Mouse (Mus musculus): Measurements from ENCODE around the gene Matn3. TPM values are rescaled to one million over a fixed set of nuclear protein-coding genes. Genes with fewer than 3 reads are reported as not detected.

Matn3 gene
- 0.04 TPM in 1 of 2 replicates, not detected in the other for polyA plus RNA-seq (2021; fragmentation: Nextera tagmentation)
- long read RNA-seq, experiment 1, partial matches to known transcripts = 0 of 1 reads
- long read RNA-seq, experiment 1, other reads (novel, unspliced or antisense) = 0 of 1 reads
- long read RNA-seq, experiment 2 = 0 reads

DNA sequence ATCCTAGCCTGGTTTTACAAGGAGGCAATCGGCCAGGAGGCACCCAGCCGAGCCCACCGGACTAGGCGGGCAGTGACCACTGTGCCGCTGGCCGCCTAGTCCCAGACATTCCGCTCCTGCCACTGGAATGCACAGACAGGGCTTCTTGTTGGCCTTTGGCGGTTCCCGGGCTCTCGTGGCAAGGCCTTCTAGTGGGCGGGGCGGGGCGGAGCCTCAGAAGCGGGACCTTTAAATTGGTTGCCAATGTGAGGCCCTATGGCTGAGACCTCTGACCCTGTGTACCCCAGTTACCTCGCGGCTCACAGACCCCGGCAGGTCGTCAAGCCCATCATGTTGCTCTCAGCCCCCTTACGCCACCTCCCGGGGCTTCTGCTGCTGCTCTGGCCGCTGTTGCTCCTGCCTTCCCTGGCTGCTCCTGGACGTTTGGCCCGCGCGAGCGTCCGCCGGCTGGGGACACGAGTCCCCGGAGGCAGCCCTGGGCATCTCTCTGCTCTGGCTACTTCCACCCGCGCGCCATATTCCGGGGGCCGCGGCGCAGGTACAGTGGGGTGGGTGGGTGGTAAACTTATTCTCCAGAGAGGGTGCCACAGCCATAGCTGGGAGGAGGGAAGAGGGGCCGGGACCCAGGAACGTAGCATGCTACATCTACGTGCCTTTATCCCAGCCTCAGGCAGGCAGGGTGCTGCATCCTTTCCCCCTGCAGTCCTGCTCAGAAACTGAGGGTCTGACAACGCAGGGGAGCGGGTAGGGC lies at the start of gene Matn3:
TSS of gene Matn3 (plus strand) at position 216 of the 751 bp plus-strand sequence.

DNA sequence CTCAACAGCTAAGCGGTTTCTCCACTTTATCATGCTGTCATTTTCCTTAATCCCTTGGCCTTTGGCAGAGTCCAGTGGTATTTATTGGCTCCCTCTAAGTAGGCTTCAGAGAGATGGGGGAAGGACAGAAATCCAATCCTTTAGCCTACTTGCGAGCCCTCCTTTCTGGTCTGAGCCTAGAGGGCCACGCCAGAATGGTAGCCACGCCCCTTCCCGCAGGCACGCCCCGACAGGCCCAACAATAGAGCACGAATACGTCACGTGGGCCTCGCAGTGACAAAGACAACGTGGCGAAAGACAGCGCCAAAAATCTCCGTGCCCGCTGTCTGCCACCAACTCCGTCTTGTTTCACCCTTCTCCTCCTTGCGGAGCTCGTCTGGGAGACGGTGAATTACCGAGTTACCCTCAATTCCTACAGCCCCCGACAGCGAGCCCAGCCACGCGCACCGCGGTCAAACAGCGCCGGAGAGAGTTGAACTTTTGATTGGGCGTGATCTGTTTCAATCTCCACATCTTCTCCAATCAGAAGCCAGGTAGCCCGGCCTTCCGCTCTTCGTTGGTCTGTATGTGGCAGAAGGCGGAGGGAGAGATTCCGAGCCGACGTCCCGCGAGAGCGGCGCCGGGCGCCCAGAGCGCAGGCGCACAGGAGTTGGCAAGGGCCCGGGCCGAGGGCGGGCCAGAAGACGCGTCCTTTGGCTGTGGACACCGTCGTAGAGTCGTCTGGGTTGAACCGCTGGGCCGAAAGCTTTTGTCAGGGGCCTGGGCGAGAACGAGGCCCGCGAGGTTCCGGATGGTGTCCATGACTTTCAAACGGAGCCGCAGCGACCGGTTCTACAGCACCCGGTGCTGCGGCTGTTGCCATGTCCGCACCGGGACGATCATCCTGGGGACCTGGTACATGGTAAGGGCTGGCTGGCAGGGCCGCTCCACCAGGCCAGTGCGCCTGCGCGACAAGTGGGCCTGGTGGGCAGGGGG lies 26.0 kb upstream of the Matn3 start, which contains the start of gene Laptm4a:
TSS of gene Laptm4a (plus strand) at position 271 of the 975 bp plus-strand sequence.

GRCm38 (mm10) chr12:8973820-8974465 lies 26.2 kb downstream of the Matn3 start, which contains the start of gene Wdr35:
Gene Wdr35 (plus strand): TSS chr12:8973892.

Other genes starting within 250 kb of the Matn3 start
- gene Sdc1, start 176.6 kb upstream of the Matn3 start, polyA plus RNA-seq (2021; fragmentation: Nextera tagmentation) = 0.63 and 0.64 TPM in 2 replicates
- 114 and 136 TPM in 2 replicates for gene Laptm4a, start 26.3 kb upstream of the Matn3 start, polyA plus RNA-seq (2021; fragmentation: Nextera tagmentation)
- gene Wdr35, start 26.0 kb downstream of the Matn3 start, polyA plus RNA-seq (2021; fragmentation: Nextera tagmentation) = 24.8 and 25.5 TPM in 2 replicates
- gene Ttc32, start 82.1 kb downstream of the Matn3 start, polyA plus RNA-seq (2021; fragmentation: Nextera tagmentation) = 7.3 and 9.8 TPM in 2 replicates

All from left cerebral cortex, adult 6 months (tissue).